Mouse (Mus musculus) midbrain, embryonic 13.5 days (tissue): ENCODE data around the gene Phgdh. TPM values are rescaled to one million over a fixed set of nuclear protein-coding genes. Genes with fewer than 3 reads are reported as not detected.
"Not testable (repeated sequence)": the region's sequence is repeated elsewhere in the genome, so short reads cannot be mapped to it uniquely, and the experiment has no call there.

Experiments used
- ATAC-seq: fragments of 200-750 bp; cut with Nextera tagmentation; 2 replicates; pipeline ENCODE4 v1.8.0; 2017; ENCODE audit warnings: mild to moderate bottlenecking, moderate TSS enrichment, moderate library complexity
- H3K27ac ChIP-seq: fragments of 300-500 bp; sonication (generic); 2 replicates; pipeline ENCODE4 v1.5.1; 2015; ENCODE audit warnings: inconsistent platforms, mild to moderate bottlenecking, moderate library complexity
- H3K27me3 ChIP-seq: fragments of 300-500 bp; sonication (generic); 2 replicates; pipeline ENCODE4 v1.6.1; 2015; ENCODE audit warnings: mild to moderate bottlenecking, inconsistent platforms
- H3K36me3 ChIP-seq: fragments of 300-500 bp; sonication (generic); 2 replicates; pipeline ENCODE4 v1.6.1; 2015; ENCODE audit warnings: mild to moderate bottlenecking, inconsistent platforms
- H3K4me1 ChIP-seq: fragments of 300-500 bp; sonication (generic); replicated peaks from 2 replicates; pipeline ENCODE4 v1.6.1; 2015; ENCODE audit warnings: inconsistent platforms
- H3K4me2 ChIP-seq: fragments of 300-500 bp; sonication (generic); replicated peaks from 2 replicates; pipeline ENCODE4 v1.6.1; 2015; ENCODE audit warnings: moderate library complexity, mild to moderate bottlenecking, inconsistent platforms
- H3K4me3 ChIP-seq: fragments of 300-500 bp; sonication (generic); replicated peaks from 2 replicates; pipeline ENCODE4 v1.5.1; 2015; ENCODE audit warnings: mild to moderate bottlenecking, inconsistent platforms
- H3K9ac ChIP-seq: fragments of 300-500 bp; sonication (generic); replicated peaks from 2 replicates; pipeline ENCODE4 v1.6.1; 2015; ENCODE audit warnings: mild to moderate bottlenecking, inconsistent platforms
- H3K9me3 ChIP-seq: fragments of 300-500 bp; sonication (generic); 2 replicates; pipeline ENCODE4 v1.6.1; 2016; ENCODE audit warnings: mild to moderate bottlenecking, inconsistent platforms
- WGBS: fragments of 180-500 bp; shearing (Covaris S2); methylation state at CpG from one replicate; pipeline ENCODE4 v1.1.7; 2015; 5-methylcytosine and 5-hydroxymethylcytosine counted together
- polyA plus RNA-seq: library from polyadenylated mRNA; unstranded; fragments of >200 nt; fragmentation: Nextera tagmentation; extraction: Ambion mirVana; gene quantifications from 2 replicates; pipeline ENCODE4 v1.2.1, GENCODE M21; 2015

Phgdh gene
- 170 and 190 TPM in 2 replicates for polyA plus RNA-seq

- not testable (repeated sequence) for H3K27me3 ChIP-seq, H3K9me3 ChIP-seq, H3K36me3 ChIP-seq
- H3K9ac ChIP-seq, result peak within 1 kb of the TSS; percentile 66
- H3K4me2 ChIP-seq, result peak within 1 kb of the TSS; percentile 89
- peak within 1 kb of the TSS; percentile 53 for H3K4me3 ChIP-seq
- H3K4me1 ChIP-seq, result peaks cover 44% of the 10 kb centered on the region
- under 1% methylated on average over 10 of the region's 10 CpGs for WGBS
- ATAC-seq, result peak; percentile 64
- H3K27ac ChIP-seq, result 0 out of 2 replicates have a peak within 1 kb of the TSS, but pooled peaks have one; percentile 39
Measured at GRCm38 (mm10) chr3:98339706-98340109, at the start of gene Phgdh. TSS of gene Phgdh (minus strand) at chr3:98339990.

- WGBS, result 62% methylated on average over 3 of the region's 3 CpGs
- no peak for ATAC-seq
- no peak overlapping the region for H3K4me2 ChIP-seq
Measured at GRCm38 (mm10) chr3:98389305-98389704, 49.5 kb upstream of the Phgdh start.

GRCm38 (mm10) chr3:98387756-98388155 lies 48.0 kb upstream of the Phgdh start:
- Histone ChIP-seq H3K9me3 (no peaks in the 10 kb centered on the region), H3K9ac (0 out of 2 replicates have a peak overlapping the region, but pooled peaks have one; percentile 3), H3K4me1 (peaks cover 38% of the 10 kb centered on the region), H3K4me2 (no peak overlapping the region), H3K36me3 (no peaks in the 10 kb centered on the region), H3K27ac (no peak overlapping the region), H3K27me3 (no peaks in the 10 kb centered on the region), H3K4me3 (no peak overlapping the region)
- no peak for ATAC-seq
- 81% methylated on average over 7 of the region's 7 CpGs for WGBS

More at GRCm38 (mm10) chr3:98389305-98389704, 49.5 kb upstream of the Phgdh start:
- peaks cover 27% of the 10 kb centered on the region for H3K4me1 ChIP-seq
- no peak overlapping the region for H3K27ac ChIP-seq
- H3K36me3 ChIP-seq, result no peaks in the 10 kb centered on the region
- H3K27me3 ChIP-seq, result no peaks in the 10 kb centered on the region
- no peak overlapping the region for H3K4me3 ChIP-seq
- H3K9me3 ChIP-seq, result no peaks in the 10 kb centered on the region
- H3K9ac ChIP-seq, result no peak overlapping the region

GRCm38 (mm10) chr3:98387086-98387485 lies 47.3 kb upstream of the Phgdh start:
- no peak for ATAC-seq
- H3K4me3 ChIP-seq, result no peak overlapping the region
- H3K27ac ChIP-seq, result no peak overlapping the region
- H3K4me2 ChIP-seq, result no peak overlapping the region
- no peaks in the 10 kb centered on the region for H3K36me3 ChIP-seq
- no peaks in the 10 kb centered on the region for H3K9me3 ChIP-seq
- peaks cover 38% of the 10 kb centered on the region for H3K4me1 ChIP-seq
- H3K9ac ChIP-seq, result no peak overlapping the region
- WGBS, result 75% methylated on average over 4 of the region's 4 CpGs
- H3K27me3 ChIP-seq, result no peaks in the 10 kb centered on the region

- Histone ChIP-seq H3K27ac (peak overlapping the region; percentile 94), H3K9ac (peak overlapping the region; percentile 97), H3K4me1 (peaks cover 42% of the 10 kb centered on the region), H3K4me3 (peak overlapping the region; percentile 92), H3K36me3 (no peaks in the 10 kb centered on the region), H3K27me3 (no peaks in the 10 kb centered on the region), H3K9me3 (no peaks in the 10 kb centered on the region), H3K4me2 (peak overlapping the region; percentile 83)
- ATAC-seq, result peak; percentile 37
- WGBS, result 8% methylated on average over 21 of the region's 21 CpGs
Measured at GRCm38 (mm10) chr3:98383024-98383790, 43.4 kb upstream of the Phgdh start.

DNA sequence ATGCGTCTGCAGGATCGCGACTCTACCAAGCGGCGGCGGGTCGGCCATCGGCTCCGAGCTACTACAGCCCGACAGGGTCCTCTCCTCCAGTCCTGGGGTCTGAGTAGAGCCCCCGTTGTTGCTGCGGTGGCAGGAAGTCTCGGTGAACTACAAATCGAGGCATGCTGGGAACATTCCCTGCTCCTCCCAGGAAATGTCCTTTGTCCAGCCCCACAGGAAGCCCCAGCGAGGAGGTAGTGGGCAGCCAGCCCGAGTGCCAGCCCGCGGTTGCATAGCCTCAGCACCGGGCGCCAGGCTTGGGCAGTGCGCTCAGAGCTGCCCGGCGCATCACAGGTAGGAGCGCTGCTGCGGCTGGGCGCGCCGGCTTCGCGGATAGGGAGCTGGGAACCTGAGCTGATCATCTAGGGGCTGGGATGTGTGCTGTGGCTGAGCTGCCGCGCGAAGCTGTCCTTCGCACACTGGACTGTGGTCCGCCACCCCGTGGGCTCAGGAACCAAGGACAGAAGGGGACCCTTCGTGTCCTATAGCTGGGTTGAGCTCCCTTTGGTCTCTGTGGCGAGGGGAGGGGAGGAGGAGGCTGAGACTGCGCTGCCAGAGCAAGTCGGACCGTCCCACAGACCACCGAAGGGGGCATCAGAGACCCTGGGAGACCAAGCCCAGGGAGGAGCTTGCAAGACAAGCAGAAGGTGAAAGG lies 42.6 kb upstream of the Phgdh start, which contains the start of gene Zfp697:
Zfp697 (plus strand) TSS at position 216 of the 694 bp plus-strand sequence.
- H3K9ac ChIP-seq, result peak within 1 kb of the TSS; percentile 97
- peak within 1 kb of the TSS; percentile 92 for H3K4me3 ChIP-seq
- H3K4me1 ChIP-seq, result peaks cover 34% of the 10 kb centered on the region
- no peaks in the 10 kb centered on the region for H3K9me3 ChIP-seq
- ATAC-seq, result peak; percentile 96
- under 1% methylated on average over 42 of the region's 42 CpGs for WGBS
- peak within 1 kb of the TSS; percentile 83 for H3K4me2 ChIP-seq
- H3K36me3 ChIP-seq, result no peaks in the 10 kb centered on the region
- no peaks in the 10 kb centered on the region for H3K27me3 ChIP-seq
- H3K27ac ChIP-seq, result peak within 1 kb of the TSS; percentile 94

GRCm38 (mm10) chr3:98381677-98382245 lies 42.0 kb upstream of the Phgdh start:
- Histone ChIP-seq H3K4me1 (peaks cover 31% of the 10 kb centered on the region), H3K9ac (peak overlapping the region; percentile 97), H3K36me3 (no peaks in the 10 kb centered on the region), H3K27me3 (no peaks in the 10 kb centered on the region), H3K27ac (peak overlapping the region; percentile 94; the same call in 1 of the 2 replicates), H3K4me3 (peak overlapping the region; percentile 92), H3K9me3 (no peaks in the 10 kb centered on the region), H3K4me2 (peak overlapping the region; percentile 83)
- WGBS, result 8% methylated on average over 17 of the region's 17 CpGs
- peak; percentile 56; the same call in 1 of the 2 replicates for ATAC-seq

- no peaks in the 10 kb centered on the region for H3K36me3 ChIP-seq
- H3K4me1 ChIP-seq, result peaks cover 14% of the 10 kb centered on the region
- no peaks in the 10 kb centered on the region for H3K27me3 ChIP-seq
- H3K9me3 ChIP-seq, result no peaks in the 10 kb centered on the region
- H3K9ac ChIP-seq, result no peak overlapping the region
- H3K4me2 ChIP-seq, result no peak overlapping the region
- 27% methylated on average over 7 of the region's 7 CpGs for WGBS
- no peak overlapping the region for H3K27ac ChIP-seq
- no peak overlapping the region for H3K4me3 ChIP-seq
- no peak for ATAC-seq
Measured at GRCm38 (mm10) chr3:98379236-98379635, 39.4 kb upstream of the Phgdh start.

GRCm38 (mm10) chr3:98378267-98378666 lies 38.5 kb upstream of the Phgdh start:
- no peaks in the 10 kb centered on the region for H3K27me3 ChIP-seq
- no peak overlapping the region for H3K9ac ChIP-seq
- H3K4me1 ChIP-seq, result peaks cover 4% of the 10 kb centered on the region
- WGBS, result 92% methylated on average over 4 of the region's 4 CpGs
- no peaks in the 10 kb centered on the region for H3K9me3 ChIP-seq
- no peaks in the 10 kb centered on the region for H3K36me3 ChIP-seq
- ATAC-seq, result no peak
- no peak overlapping the region for H3K4me2 ChIP-seq
- H3K27ac ChIP-seq, result no peak overlapping the region
- H3K4me3 ChIP-seq, result no peak overlapping the region

- H3K4me1 ChIP-seq, result no peaks in the 10 kb centered on the region
- H3K27me3 ChIP-seq, result no peaks in the 10 kb centered on the region
- no peak overlapping the region for H3K9ac ChIP-seq
- no peak overlapping the region for H3K27ac ChIP-seq
- no peaks in the 10 kb centered on the region for H3K9me3 ChIP-seq
- no peaks in the 10 kb centered on the region for H3K36me3 ChIP-seq
- no peak overlapping the region for H3K4me2 ChIP-seq
- ATAC-seq, result no peak
- no peak overlapping the region for H3K4me3 ChIP-seq
- WGBS, result 89% methylated on average over 5 of the region's 5 CpGs
Measured at GRCm38 (mm10) chr3:98374980-98375379, 35.2 kb upstream of the Phgdh start.

DNA sequence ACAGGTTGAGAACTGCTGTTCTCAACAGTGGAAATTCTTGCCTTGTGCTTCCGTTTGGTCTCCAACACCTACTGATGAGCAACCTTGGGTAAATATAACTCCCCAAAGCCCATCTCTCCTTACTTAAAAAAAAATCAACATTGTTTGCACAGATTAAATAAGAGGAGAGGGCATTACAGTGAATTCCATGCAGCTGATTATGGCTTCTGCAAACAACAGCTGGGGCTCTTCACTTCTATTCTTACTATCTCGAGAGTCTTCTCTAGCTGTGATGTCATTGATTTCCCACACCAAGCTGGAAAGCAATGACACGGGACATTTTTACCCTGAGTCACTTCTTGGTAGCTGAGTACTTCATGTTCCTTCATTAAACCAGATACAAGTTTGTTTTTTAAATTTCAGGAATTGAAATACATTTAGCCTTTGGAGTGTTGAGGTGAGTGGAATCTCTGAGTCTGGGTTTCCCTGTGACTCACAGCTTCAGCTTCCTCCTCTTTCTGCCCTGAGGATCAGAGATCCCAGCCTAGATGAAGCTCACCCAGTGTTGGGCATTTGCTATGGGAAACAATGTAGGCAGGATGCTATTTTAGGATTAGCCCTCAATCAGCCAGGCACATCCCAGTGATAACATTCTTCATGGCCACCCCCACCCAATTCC lies 34.4 kb upstream of the Phgdh start:
- ATAC-seq, result no peak
- Histone ChIP-seq H3K4me1 (no peaks in the 10 kb centered on the region), H3K9me3 (no peaks in the 10 kb centered on the region), H3K36me3 (no peaks in the 10 kb centered on the region), H3K4me3 (no peak overlapping the region), H3K9ac (no peak overlapping the region), H3K4me2 (no peak overlapping the region), H3K27me3 (no peaks in the 10 kb centered on the region), H3K27ac (no peak overlapping the region)
- 78% methylated on average over 3 of the region's 3 CpGs for WGBS
